Mouse (Mus musculus) heart, adult 2 months (tissue): ENCODE results near the gene Rho. TPM values are rescaled to one million over a fixed set of nuclear protein-coding genes. Genes with fewer than 3 reads are reported as not detected.

Experiments
- DNase-seq, 2 experiments: peaks; one replicate each; pipeline ENCODE4 v3.0.0; 2021
- H3K27ac ChIP-seq: fragments of 200-600 bp; 2 replicates; pipeline ENCODE4 v1.8.1; 2022
- H3K27me3 ChIP-seq: fragments of 200-500 bp; 2 replicates; pipeline ENCODE4 v1.6.1; 2012; ENCODE audit warnings: mild to moderate bottlenecking, low read length, inconsistent platforms, mixed read lengths; ENCODE audit not compliant: control insufficient read depth, insufficient read depth
- H3K36me3 ChIP-seq: fragments of 200-500 bp; 2 replicates; pipeline ENCODE4 v1.6.1; 2012; ENCODE audit warnings: low read length, inconsistent platforms; ENCODE audit not compliant: control insufficient read depth, insufficient read depth
- H3K4me1 ChIP-seq: fragments of 200-500 bp; 2 replicates; pipeline ENCODE4 v1.6.1; 2011; ENCODE audit warnings: low read length; ENCODE audit not compliant: control insufficient read depth, insufficient read depth
- H3K4me3 ChIP-seq: fragments of 200-600 bp; 2 replicates; pipeline ENCODE4 v1.8.1; 2022
- H3K79me2 ChIP-seq: fragments of 200-500 bp; replicated peaks from 2 replicates; pipeline ENCODE4 v1.6.1; 2012; ENCODE audit warnings: mild to moderate bottlenecking, inconsistent platforms, low read length, moderate library complexity, mixed read lengths; ENCODE audit not compliant: control insufficient read depth, insufficient read depth
- H3K9ac ChIP-seq: fragments of 200-500 bp; 2 replicates; pipeline ENCODE4 v1.6.1; 2012; ENCODE audit warnings: low read depth, mild to moderate bottlenecking, control low read depth, inconsistent platforms, low read length, mixed read lengths
- CTCF ChIP-seq: fragments of 200-600 bp; IDR thresholded peaks from 2 replicates; pipeline ENCODE4 v1.8.1; 2022; ENCODE audit warnings: antibody characterized with exemption, mild to moderate bottlenecking, moderate library complexity
- EP300 ChIP-seq: fragments of 200-500 bp; IDR thresholded peaks from 2 replicates; pipeline ENCODE4 v1.6.1; 2011; ENCODE audit warnings: low read depth, low read length, control low read depth; ENCODE audit not compliant: insufficient read depth
- POLR2A ChIP-seq: fragments of 200-500 bp; IDR thresholded peaks from 2 replicates; pipeline ENCODE4 v1.6.1; 2011; ENCODE audit warnings: mild to moderate bottlenecking, low read depth, low read length, control low read depth; ENCODE audit not compliant: insufficient read depth
- WGBS: fragments of 180-500 bp; shearing (Covaris S2); methylation state at CpG from one replicate; pipeline ENCODE4 v1.1.7; 2018; 5-methylcytosine and 5-hydroxymethylcytosine counted together
- intact Hi-C: fragments of 180-260 bp; cut with DNase I; formaldehyde crosslinking; loops from one replicate; pipeline ENCODE4 v1.15.1; 2025
- polyA plus RNA-seq: library from polyadenylated mRNA; depleted of rRNA; stranded (reverse); fragments of >200 nt; gene quantifications from 2 replicates; pipeline ENCODE4 v1.2.3, GENCODE M21; 2012
- total RNA-seq, 2 experiments: library from RNA; stranded (reverse); gene quantifications; 2 replicates each; pipeline ENCODE4 v1.2.3; 2021

Rho gene
- total and polyA plus RNA-seq, 3 experiments: 0.23 to 1.3 TPM; not detected in 1

DNA sequence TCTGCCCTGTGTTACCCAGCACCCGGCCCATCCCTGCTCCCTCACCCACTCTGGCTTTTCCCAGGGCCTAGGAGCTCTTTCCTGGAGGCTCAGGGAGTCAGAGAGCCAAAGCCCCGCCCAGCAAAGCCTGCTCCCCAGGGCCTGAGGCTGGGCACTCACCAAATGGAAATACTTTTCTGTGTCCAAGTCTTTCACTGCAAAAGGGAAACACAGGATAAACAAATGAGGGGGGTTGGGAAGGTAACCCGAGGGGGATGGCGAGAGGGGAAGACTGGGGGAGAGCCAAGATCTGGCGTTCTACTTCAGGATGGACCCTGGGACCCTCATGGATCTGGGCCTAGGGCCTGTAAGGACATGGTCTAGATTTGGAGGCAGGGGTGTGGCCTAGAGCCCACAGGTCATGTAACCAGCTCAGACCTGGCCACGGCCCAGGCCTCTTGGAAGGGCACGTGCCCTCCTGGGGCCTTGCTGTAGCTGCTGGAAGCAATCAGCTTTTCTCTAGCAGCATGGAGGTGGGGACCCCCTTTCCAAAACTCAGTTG is 27.7 kb downstream of the Rho start:
- 11% methylated on average over 7 of the region's 7 CpGs for WGBS
- no peaks in the 10 kb centered on the region for H3K27me3 ChIP-seq
- DNase-seq: peak; percentile 92 to 93
- H3K79me2 ChIP-seq: no peaks in the 10 kb centered on the region
- peak overlapping the region; percentile 9; the same call in 1 of the 2 replicates for H3K9ac ChIP-seq
- H3K36me3 ChIP-seq: peaks cover 21% of the 10 kb centered on the region
- intact Hi-C loops: loop anchor here (1.0 kb wide), 2 partner anchors 36 to 49 kb away; partner anchors contain the start of gene Plxnd1
- TF ChIP-seq EP300 (peak; percentile 92), POLR2A (0 out of 2 replicates have a peak, but pooled peaks have one; percentile 42), CTCF (no peak)
- peaks cover 47% of the 10 kb centered on the region for H3K4me1 ChIP-seq
- no peak overlapping the region for H3K4me3 ChIP-seq
- peak overlapping the region; percentile 93 for H3K27ac ChIP-seq

DNA sequence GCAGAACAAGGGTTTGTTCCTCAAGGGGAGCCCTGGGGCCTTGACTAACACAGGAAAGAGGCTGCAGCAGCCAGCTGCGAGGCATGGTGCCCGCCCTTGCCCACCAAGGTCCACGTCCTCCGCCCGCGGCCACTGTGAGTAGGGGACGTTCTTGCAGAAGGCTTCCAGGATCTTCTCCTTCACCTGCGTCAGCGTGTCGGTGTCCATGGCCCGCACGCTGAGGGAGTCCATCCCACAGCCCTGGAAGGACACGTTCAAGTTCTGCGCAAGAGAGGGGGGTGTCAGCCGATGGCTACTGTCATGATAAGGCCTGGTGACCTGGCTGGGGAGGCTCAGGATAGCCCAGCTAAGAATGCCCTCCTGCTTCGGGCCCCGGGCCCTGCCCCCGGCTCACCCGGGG is 28.8 kb downstream of the Rho start:
- Histone ChIP-seq H3K4me3 (no peak overlapping the region), H3K4me1 (peaks cover 44% of the 10 kb centered on the region), H3K36me3 (peaks cover 21% of the 10 kb centered on the region), H3K79me2 (no peaks in the 10 kb centered on the region), H3K27me3 (no peaks in the 10 kb centered on the region), H3K9ac (no peak overlapping the region), H3K27ac (peak overlapping the region; percentile 93)
- DNase-seq: no peak
- TF ChIP-seq CTCF (no peak), POLR2A (no peak), EP300 (no peak)
- intact Hi-C loops: loop anchor here (5.0 kb wide), 1 partner anchor 58 kb away; no protein-coding TSS in a partner anchor
- 89% methylated on average over 19 of the region's 19 CpGs for WGBS

DNA sequence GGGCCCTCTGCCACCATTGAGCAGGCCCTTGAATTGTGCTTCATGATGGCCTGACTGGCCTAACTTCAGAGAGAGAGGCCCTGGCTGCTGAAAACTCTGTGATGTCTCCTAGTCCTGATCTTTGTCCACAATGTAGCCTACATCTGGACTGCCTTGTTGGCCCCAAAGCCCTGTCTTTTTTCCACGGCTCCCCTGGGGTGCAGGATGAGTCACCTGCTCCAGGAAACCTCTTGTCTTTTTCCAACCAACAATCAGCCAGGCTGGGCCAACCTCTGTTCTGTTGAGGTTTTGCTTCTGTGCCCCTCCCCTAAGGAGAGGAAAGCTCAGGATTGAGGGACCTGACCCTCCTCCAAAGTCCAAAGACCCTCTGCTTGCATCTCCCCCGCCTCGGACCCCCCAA is 30.2 kb downstream of the Rho start:
- peaks cover 40% of the 10 kb centered on the region for H3K4me1 ChIP-seq
- 60% methylated on average over 3 of the region's 3 CpGs for WGBS
- TF ChIP-seq CTCF (no peak), EP300 (no peak), POLR2A (no peak)
- no peak overlapping the region for H3K9ac ChIP-seq
- intact Hi-C loops: loop anchor here (2.0 to 5.0 kb wide), 2 partner anchors 43 to 59 kb away; no protein-coding TSS in a partner anchor
- DNase-seq: peak in 1 of 2 experiments; percentile 40
- H3K27me3 ChIP-seq: no peaks in the 10 kb centered on the region
- H3K36me3 ChIP-seq: peaks cover 21% of the 10 kb centered on the region
- H3K79me2 ChIP-seq: no peaks in the 10 kb centered on the region
- no peak overlapping the region for H3K4me3 ChIP-seq
- H3K27ac ChIP-seq: peak overlapping the region; percentile 93

DNA sequence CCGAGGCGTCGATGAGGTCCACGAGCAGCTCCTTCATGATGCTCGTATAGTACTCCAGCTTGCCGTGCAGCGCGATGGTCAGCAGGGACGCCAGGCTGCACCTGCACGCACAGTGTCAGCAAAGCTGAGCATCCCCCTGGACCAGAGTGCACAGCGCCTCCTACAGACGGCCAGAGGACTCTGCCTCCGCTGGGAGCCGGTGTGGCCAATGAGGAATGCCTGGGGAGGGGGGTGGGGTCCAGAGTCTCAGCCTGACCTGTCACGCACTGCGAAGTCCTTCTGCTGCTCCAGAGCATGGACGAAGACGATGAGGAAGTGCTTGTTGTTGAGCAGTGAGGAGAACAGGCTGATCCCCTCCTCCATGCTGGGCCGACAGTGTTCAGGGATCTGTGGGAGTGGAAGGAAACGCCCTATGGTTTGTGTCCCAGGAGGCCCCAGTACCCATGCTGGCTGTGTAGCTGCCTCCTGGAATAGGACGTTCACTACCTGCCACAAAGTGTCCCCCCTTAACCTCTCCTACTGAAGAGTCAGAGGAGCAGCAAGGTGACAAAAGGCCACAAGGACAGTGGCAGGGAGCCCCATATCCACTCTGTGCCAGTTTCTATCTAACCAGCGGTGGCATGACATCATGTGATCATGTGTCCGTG is 31.0 kb downstream of the Rho start:
- intact Hi-C loops: loop anchor here (2.0 to 5.0 kb wide), 2 partner anchors 42 to 60 kb away; no protein-coding TSS in a partner anchor
- Histone ChIP-seq H3K9ac (peak overlapping the region; percentile 1), H3K36me3 (peaks cover 17% of the 10 kb centered on the region), H3K27ac (peak overlapping the region; percentile 78), H3K27me3 (no peaks in the 10 kb centered on the region), H3K4me1 (peaks cover 35% of the 10 kb centered on the region), H3K4me3 (no peak overlapping the region), H3K79me2 (no peaks in the 10 kb centered on the region)
- TF ChIP-seq EP300 (peak; percentile 94), CTCF (peak; percentile 61), POLR2A (no peak)
- peak in 1 of 2 experiments; percentile 54 for DNase-seq
- 43% methylated on average over 23 of the region's 23 CpGs for WGBS

DNA sequence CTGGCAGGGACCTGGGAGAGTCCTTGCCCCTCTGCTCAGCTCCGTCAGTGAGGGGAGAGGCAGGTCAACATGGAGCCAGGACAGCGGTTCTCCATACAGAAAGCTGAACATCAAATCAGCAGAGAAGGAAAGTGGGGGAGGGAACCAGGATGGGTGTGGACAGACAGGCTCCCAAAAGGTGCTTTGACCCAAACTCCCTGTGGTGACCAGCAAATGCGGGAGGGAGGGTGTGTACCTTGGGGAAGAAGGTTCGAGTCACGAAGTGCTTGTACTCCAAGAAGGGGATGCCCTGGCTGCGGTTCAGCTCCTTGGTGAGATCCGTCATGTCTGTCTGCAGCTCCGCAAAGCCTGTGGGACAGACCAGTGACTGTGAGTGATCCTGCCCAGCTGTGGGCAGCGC is 32.1 kb downstream of the Rho start:
- Histone ChIP-seq H3K4me3 (no peak overlapping the region), H3K27me3 (no peaks in the 10 kb centered on the region), H3K9ac (no peak overlapping the region), H3K27ac (peak overlapping the region; percentile 78), H3K36me3 (peaks cover 12% of the 10 kb centered on the region), H3K4me1 (peaks cover 33% of the 10 kb centered on the region), H3K79me2 (no peaks in the 10 kb centered on the region)
- intact Hi-C loops: loop anchor here (2.0 to 5.0 kb wide), 2 partner anchors 41 to 61 kb away; no protein-coding TSS in a partner anchor
- 57% methylated on average over 9 of the region's 9 CpGs for WGBS
- TF ChIP-seq POLR2A (no peak), EP300 (no peak)
- DNase-seq: peak in 1 of 2 experiments; percentile 50

DNA sequence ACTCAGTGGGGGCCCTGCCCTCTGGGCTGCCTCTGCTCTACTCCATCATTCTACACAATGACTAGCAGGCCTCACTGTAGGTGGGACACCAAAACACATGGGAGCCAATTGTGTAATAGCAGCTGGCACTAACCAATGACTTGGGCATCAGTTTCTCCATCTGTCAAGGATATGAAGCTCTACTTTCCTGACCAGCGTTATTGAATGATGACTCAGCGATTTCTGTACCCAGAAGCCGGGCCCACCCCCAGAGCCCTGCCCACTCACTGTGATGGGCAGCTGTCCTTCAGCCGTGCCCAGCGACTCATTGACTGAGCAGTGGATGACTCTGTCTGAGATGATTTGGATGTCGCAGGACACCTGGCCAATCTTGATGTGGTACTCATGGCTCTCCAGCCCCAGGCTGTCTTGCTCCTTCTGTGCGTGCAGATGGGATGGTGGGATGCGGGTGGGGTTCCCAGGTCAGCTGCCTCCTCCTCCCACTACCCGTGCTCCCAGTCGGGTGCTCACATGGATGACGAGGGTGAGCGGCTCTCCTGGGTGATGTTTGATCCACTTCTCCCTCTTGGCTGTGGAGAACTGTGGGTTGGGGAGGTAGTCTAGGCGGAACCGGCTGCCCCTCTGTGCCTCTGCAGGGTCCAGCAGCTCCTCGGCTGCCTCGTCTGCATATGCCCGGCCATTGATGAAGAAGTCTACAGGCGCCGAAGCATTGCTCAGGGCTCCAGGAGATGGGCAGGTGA is 34.8 kb downstream of the Rho start:
- no peaks in the 10 kb centered on the region for H3K27me3 ChIP-seq
- DNase-seq: no peak
- H3K27ac ChIP-seq: no peak overlapping the region
- TF ChIP-seq CTCF (no peak), POLR2A (no peak), EP300 (no peak)
- no peak overlapping the region for H3K9ac ChIP-seq
- intact Hi-C loops: no loop called here
- H3K4me1 ChIP-seq: peaks cover 20% of the 10 kb centered on the region
- no peak overlapping the region for H3K4me3 ChIP-seq
- H3K79me2 ChIP-seq: no peaks in the 10 kb centered on the region
- 84% methylated on average over 19 of the region's 19 CpGs for WGBS
- peaks cover 7% of the 10 kb centered on the region for H3K36me3 ChIP-seq
